Mouse (Mus musculus): ENCODE measurements around the gene Gns. TPM values are rescaled to one million over a fixed set of nuclear protein-coding genes. Genes with fewer than 3 reads are reported as not detected.

Gns gene
- polyA plus RNA-seq, 1 experiment from 2014 or later = 36.4 TPM

DNA sequence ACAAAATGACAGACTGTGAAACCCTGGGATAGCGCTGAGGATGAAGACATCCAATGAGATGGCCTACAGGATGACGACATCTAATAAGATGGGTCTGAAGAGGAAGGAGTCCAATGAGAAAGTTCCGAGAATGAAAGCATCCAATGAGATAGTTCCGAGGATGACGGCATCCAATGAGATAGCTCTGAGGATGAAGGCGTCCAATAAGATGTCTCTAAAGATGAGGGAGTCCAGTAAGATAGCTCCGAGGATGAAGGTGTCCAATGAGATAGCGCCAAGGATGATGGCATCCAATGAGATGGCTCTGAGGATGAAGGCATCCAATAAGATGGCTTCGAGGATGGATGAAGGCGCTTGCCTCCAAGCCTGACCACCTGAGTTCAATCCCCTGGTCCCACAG is 22.6 kb upstream of the Gns start:
- WGBS = 93% methylated on average over 10 of the region's 10 CpGs
- Histone ChIP-seq H3K9ac (no peak overlapping the region), H3K36me3 (no peaks in the 10 kb centered on the region), H3K27ac (no peak overlapping the region), H3K27me3 (no peaks in the 10 kb centered on the region), H3K4me2 (no peak overlapping the region), H3K4me1 (peaks cover 4% of the 10 kb centered on the region; the same call in 1 of the 2 replicates), H3K9me3 (no peaks in the 10 kb centered on the region), H3K4me3 (no peak overlapping the region)
- no peak for ATAC-seq (ENCODE audit: borderline replicate concordance, extremely low read depth, low FRiP score, low TSS enrichment)

DNA sequence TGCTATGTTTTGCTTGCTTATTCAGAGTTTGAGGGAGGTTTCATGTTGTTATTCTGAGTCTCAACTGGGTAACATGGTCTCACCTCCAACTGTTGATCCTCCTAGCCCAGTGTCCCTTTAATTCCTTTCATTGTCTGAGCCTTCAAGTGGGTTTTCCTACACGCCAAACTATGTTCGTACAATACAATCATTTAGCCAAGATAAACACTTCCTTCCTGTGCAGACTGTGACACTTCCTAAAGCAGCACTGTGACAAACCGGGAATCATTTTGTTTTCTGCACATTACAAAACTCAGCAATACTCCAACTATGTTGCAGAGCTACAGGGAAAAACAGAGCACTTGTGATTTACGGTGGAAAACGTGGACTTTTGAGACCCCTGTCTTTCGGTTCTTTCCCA is 21.0 kb upstream of the Gns start:
- peaks cover 4% of the 10 kb centered on the region; the same call in 1 of the 2 replicates for H3K4me1 ChIP-seq
- no peaks in the 10 kb centered on the region for H3K27me3 ChIP-seq
- H3K4me3 ChIP-seq = no peak overlapping the region
- H3K36me3 ChIP-seq = no peaks in the 10 kb centered on the region
- H3K27ac ChIP-seq = peak overlapping the region; percentile 27; the same call in 1 of the 2 replicates
- H3K9ac ChIP-seq = no peak overlapping the region
- WGBS = 33% methylated on average over 6 of the region's 6 CpGs
- H3K9me3 ChIP-seq = no peaks in the 10 kb centered on the region
- H3K4me2 ChIP-seq = no peak overlapping the region
- ATAC-seq (ENCODE audit: borderline replicate concordance, extremely low read depth, low FRiP score, low TSS enrichment) = no peak

DNA sequence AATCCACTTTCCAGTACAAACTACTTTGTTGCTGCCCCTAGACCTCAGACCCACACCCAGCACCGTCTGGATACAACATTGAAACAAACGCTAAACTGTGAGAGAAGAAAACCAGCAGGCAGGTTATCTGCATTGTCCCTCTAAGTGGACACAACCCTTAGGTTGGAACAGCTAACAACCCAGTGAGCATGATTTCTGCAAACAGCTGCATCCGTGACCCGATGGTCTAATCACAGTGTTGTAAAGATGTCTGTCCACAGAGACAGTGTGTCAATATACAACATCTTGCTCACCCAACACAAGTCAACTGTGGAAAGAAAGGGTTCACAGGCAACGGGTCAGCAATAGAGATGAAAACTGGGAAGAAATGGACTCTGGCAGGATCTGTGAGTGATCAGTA is 15.6 kb upstream of the Gns start:
- no peaks in the 10 kb centered on the region for H3K36me3 ChIP-seq
- 22% methylated on average over 5 of the region's 5 CpGs for WGBS
- H3K27me3 ChIP-seq = peaks cover 29% of the 10 kb centered on the region
- no peak overlapping the region for H3K9ac ChIP-seq
- no peak overlapping the region for H3K4me3 ChIP-seq
- peaks cover 21% of the 10 kb centered on the region for H3K4me1 ChIP-seq
- H3K4me2 ChIP-seq = peak overlapping the region; percentile 95
- no peak overlapping the region for H3K27ac ChIP-seq
- ATAC-seq (ENCODE audit: borderline replicate concordance, extremely low read depth, low FRiP score, low TSS enrichment) = no peak
- H3K9me3 ChIP-seq = no peaks in the 10 kb centered on the region

DNA sequence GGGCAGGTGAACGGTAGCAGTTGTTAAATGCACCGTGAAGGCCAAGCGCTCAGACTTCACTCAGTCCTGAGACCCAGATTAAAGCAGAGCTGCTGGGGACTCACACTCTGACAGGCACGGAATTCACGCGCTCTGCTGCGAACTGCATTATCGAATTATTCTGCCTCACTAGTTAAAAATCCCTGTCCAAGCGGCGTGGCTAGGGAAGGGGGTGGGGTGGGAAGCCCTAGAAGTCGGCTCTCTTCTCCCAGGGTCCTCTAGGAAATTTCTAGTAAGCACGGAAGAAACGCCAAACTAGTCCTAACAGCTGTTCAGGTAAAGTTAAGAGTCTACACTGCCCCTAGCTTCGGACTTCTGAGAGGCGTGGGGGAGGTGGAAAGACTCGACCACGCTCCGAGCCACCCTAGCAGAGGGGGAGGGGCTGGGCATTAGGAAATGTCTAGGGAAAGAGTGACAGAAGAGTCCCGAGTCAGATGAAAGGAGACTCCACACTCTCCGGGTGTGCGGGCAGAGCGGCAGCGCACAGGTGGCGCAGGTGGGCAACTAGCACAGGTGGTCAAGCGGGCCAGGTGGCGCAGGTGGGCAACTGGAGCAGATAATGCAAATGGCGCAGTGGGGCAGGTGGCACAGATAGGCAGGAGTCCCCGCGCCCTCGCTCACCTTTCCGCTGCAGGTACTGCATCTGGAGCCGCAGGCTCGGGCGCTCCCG is 14.4 kb upstream of the Gns start:
- peak overlapping the region; percentile 78 for H3K27ac ChIP-seq
- peaks cover 21% of the 10 kb centered on the region for H3K4me1 ChIP-seq
- H3K9ac ChIP-seq = peak overlapping the region; percentile 46
- 2% methylated on average over 35 of the region's 35 CpGs for WGBS
- ATAC-seq (ENCODE audit: borderline replicate concordance, extremely low read depth, low FRiP score, low TSS enrichment) = peak; percentile 60
- H3K9me3 ChIP-seq = no peaks in the 10 kb centered on the region
- no peaks in the 10 kb centered on the region for H3K36me3 ChIP-seq
- H3K4me3 ChIP-seq = peak overlapping the region; percentile 60
- peaks cover 29% of the 10 kb centered on the region for H3K27me3 ChIP-seq
- H3K4me2 ChIP-seq = peak overlapping the region; percentile 95

DNA sequence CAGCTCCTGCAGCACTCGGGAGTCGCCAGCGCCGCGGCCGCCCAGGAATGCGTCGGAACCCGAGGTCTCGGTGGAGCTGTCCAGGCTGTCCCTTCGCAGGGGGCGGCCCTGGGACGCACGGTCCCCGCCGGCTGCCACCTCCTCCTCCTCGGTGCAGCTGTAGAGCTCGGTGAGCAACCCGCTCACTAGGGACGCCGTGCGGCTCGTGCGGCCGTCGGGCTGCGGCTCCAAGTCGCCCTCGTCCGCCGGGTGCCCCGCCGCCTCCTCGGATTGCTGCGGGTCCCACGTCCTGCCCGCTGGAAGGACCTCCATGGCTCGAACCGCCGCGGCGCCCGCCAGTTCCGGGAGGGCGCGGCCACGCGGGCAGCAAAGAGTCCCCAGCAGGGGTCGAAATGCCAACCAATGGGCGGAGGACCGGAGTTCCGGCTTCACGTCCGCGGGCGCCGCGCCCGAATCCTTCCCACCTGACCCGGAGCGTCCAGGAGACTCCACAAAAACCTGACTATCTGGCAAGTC is 13.8 kb upstream of the Gns start, which contains the start of gene Tbc1d30:
TSS of gene Tbc1d30 (minus strand) at position 213 of the 516 bp plus-strand sequence.
- no peaks in the 10 kb centered on the region for H3K9me3 ChIP-seq
- peak within 1 kb of the TSS; percentile 78 for H3K27ac ChIP-seq
- WGBS = under 1% methylated on average over 61 of the region's 61 CpGs
- peak; percentile 91 for ATAC-seq (ENCODE audit: borderline replicate concordance, extremely low read depth, low FRiP score, low TSS enrichment)
- peak within 1 kb of the TSS; percentile 95 for H3K4me2 ChIP-seq
- peaks cover 29% of the 10 kb centered on the region for H3K27me3 ChIP-seq
- H3K4me3 ChIP-seq = peak within 1 kb of the TSS; percentile 60
- peak within 1 kb of the TSS; percentile 46 for H3K9ac ChIP-seq
- H3K36me3 ChIP-seq = no peaks in the 10 kb centered on the region
- peaks cover 21% of the 10 kb centered on the region for H3K4me1 ChIP-seq

DNA sequence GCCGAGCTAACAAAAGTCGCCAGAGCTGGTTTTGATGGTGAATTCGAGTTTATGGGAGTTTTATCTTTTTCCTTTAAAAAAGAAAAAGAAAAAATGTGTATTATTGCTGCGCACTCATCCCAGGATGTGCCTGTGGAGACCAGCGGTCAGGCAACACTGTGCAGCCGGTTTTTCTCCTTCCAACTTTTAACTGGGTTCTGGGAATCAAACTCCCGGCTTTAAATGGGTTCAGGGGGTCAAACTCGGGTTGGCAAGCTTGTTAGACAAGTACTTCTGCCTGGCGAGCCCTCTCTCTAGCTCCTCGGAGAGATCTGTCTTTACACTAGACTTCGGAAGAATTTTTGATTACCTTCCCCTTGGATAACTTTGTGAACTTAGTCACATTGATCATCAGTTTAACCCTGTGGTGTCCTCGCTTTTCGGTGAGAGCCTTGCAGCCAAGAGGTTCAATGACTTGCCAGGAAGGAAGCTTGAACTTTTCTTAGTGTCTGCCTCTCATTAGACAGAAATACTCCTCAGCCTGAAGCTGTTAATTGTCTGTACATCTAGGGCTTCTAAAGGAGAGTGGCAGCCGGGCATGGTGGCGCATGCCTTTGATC is 13.1 kb upstream of the Gns start:
- Histone ChIP-seq H3K9me3 (no peaks in the 10 kb centered on the region), H3K27ac (peak overlapping the region; percentile 78; the same call in 1 of the 2 replicates), H3K4me2 (peak overlapping the region; percentile 95), H3K4me3 (peak overlapping the region; percentile 60), H3K36me3 (no peaks in the 10 kb centered on the region), H3K9ac (peak overlapping the region; percentile 46; the same call in 1 of the 2 replicates), H3K27me3 (peaks cover 29% of the 10 kb centered on the region), H3K4me1 (peaks cover 21% of the 10 kb centered on the region)
- no peak for ATAC-seq (ENCODE audit: borderline replicate concordance, extremely low read depth, low FRiP score, low TSS enrichment)
- WGBS = 23% methylated on average over 15 of the region's 15 CpGs

DNA sequence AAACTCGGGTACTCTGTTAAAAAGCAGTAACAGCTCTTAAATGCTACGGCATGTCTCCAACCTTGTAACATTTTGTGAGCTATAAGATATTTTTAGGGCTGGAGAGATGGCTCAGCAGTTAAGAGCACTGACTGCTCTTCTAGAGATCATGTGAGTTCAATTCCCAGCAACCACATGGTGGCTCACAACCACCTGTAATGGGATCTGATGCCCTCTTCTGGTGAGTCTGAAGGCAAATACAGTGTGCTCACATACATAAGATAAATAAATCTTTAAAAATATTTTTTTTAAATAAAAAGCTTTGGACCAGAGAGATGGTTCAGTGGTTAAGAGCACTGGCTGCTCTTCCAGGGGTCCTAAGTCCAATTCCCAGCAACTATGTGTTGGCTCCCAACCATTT is 4.5 kb upstream of the Gns start:
- ATAC-seq (ENCODE audit: borderline replicate concordance, extremely low read depth, low FRiP score, low TSS enrichment) = no peak
- H3K4me2 ChIP-seq = no peak overlapping the region
- no peak overlapping the region for H3K9ac ChIP-seq
- no peaks in the 10 kb centered on the region for H3K36me3 ChIP-seq
- H3K27me3 ChIP-seq = no peaks in the 10 kb centered on the region
- no peaks in the 10 kb centered on the region for H3K9me3 ChIP-seq
- 89% methylated on average over 2 of the region's 2 CpGs for WGBS
- H3K4me1 ChIP-seq = peaks cover 5% of the 10 kb centered on the region; the same call in 1 of the 2 replicates
- H3K4me3 ChIP-seq = no peak overlapping the region
- H3K27ac ChIP-seq = no peak overlapping the region

DNA sequence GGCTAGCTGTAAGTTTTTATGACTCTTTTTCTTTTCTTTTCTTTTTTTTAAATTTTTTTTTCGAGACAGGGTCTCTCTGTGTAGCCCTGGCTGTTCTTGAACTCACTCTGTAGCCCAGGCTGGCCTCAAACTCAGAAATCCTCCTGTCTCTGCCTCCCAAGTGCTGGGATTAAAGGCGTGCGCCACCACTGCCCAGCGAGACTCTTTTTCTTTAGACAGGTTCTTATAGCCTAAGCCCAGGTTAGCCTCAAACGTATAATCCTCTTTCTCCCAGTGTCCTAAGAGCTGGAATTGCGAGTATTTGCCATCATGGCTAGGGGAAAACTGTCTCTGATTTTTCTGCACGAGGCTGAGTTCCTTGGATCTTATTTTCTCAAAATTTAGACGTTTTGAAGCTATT is 1.7 kb upstream of the Gns start:
- Histone ChIP-seq H3K4me3 (no peak overlapping the region), H3K9me3 (no peaks in the 10 kb centered on the region), H3K4me2 (no peak overlapping the region), H3K9ac (no peak overlapping the region), H3K27me3 (no peaks in the 10 kb centered on the region), H3K36me3 (no peaks in the 10 kb centered on the region), H3K4me1 (peaks cover 22% of the 10 kb centered on the region), H3K27ac (no peak overlapping the region)
- WGBS = 77% methylated on average over 8 of the region's 8 CpGs
- no peak for ATAC-seq (ENCODE audit: borderline replicate concordance, extremely low read depth, low FRiP score, low TSS enrichment)

DNA sequence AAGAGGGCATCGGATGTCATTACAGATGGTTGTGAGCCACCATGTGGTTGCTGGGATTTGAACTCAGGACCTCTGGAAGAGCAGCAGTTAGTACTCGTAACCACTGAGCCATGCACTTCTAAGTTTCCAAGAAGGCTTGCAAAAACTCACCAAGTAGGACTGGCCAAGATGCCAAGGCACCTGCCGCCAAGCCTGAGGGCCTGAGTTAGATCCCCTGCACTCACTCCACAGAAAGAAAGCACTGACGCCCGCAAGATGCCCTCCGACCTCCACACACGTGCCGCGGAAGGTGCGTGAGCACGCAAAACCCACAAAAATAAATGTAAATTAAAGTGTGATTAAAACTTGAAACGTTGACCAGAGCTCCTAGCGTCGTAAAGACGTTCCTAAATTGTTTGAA is 584 bp upstream of the Gns start:
- peak overlapping the region; percentile 96 for H3K4me3 ChIP-seq
- ATAC-seq (ENCODE audit: borderline replicate concordance, extremely low read depth, low FRiP score, low TSS enrichment) = no peak
- H3K27ac ChIP-seq = no peak overlapping the region
- H3K4me1 ChIP-seq = peaks cover 22% of the 10 kb centered on the region
- H3K4me2 ChIP-seq = peak overlapping the region; percentile 88
- 22% methylated on average over 15 of the region's 15 CpGs for WGBS
- no peaks in the 10 kb centered on the region for H3K27me3 ChIP-seq
- no peak overlapping the region for H3K9ac ChIP-seq
- no peaks in the 10 kb centered on the region for H3K9me3 ChIP-seq
- no peaks in the 10 kb centered on the region for H3K36me3 ChIP-seq

DNA sequence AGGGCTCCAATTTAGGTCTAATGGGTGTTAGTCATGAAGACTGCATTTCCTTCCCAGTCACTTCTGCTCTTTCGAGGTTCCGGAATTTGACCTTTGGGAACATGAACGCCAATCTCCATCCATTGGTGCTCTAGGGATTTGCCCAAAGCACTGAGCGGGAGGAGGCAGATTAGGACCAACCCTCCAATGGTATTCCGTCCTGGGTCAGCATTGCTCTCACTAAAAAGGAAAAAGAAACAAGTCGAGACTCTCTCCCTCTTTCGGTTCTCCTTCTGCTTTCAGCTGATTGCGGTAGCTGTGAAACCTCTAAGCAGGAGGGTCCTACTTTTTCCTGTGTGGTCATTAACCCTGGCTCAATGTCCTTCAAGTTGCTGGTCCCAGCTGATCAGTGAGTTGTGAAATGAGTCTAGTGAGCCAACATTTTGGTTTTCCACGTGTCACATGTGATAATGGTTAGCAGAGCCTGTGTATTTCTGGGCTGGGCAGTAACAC is 937 bp downstream of the Gns start:
- Histone ChIP-seq H3K36me3 (peaks cover 10% of the 10 kb centered on the region; the same call in 1 of the 2 replicates), H3K4me3 (peak overlapping the region; percentile 96), H3K27me3 (no peaks in the 10 kb centered on the region), H3K27ac (no peak overlapping the region), H3K9me3 (no peaks in the 10 kb centered on the region), H3K9ac (peak overlapping the region; percentile 80), H3K4me1 (peaks cover 22% of the 10 kb centered on the region), H3K4me2 (peak overlapping the region; percentile 88)
- WGBS = 15% methylated on average over 9 of the region's 9 CpGs
- no peak for ATAC-seq (ENCODE audit: borderline replicate concordance, extremely low read depth, low FRiP score, low TSS enrichment)

DNA sequence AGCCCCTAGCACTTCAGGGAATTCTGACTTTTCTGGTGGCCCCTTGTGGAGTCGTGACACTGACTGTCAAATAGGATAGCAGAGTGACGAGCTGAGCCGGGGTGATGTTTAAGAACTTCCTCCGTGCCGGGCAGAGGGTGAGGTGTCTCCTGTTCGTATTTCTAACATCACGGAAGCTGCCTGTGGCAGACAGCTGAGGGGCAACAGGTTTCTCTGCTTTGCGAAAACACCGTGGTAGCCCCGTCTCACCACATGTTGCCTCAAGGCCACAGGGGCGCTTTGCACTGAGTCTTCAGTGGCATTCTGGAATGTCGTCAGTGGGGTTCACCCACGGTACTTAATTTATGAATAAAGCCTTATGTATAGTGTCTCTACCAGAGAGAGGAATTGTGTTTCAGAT is 2.4 kb downstream of the Gns start:
- Histone ChIP-seq H3K4me1 (peaks cover 22% of the 10 kb centered on the region), H3K9ac (no peak overlapping the region), H3K27ac (no peak overlapping the region), H3K4me3 (no peak overlapping the region), H3K4me2 (no peak overlapping the region), H3K27me3 (no peaks in the 10 kb centered on the region), H3K9me3 (no peaks in the 10 kb centered on the region), H3K36me3 (peaks cover 10% of the 10 kb centered on the region)
- ATAC-seq (ENCODE audit: borderline replicate concordance, extremely low read depth, low FRiP score, low TSS enrichment) = no peak
- WGBS = 63% methylated on average over 13 of the region's 13 CpGs

DNA sequence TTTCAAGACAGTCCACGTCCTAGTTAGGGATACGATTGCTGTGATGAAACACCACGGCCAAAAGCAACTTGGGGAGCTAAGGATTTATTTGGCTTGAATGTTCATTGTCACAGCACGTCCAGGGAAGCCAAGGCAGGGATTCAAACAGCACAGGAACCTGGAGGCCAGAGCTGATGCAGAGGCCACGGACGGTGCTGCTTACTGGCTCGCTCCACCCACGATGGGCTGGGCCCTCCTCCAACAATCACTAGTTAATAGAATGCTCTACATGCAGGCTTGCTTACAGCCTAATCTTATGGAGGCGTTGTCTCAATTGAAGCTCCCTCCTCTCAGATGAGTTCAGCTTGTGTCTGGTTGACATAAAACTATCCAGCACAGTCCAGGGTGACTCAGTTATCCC is 2.9 kb downstream of the Gns start:
- no peaks in the 10 kb centered on the region for H3K9me3 ChIP-seq
- no peak overlapping the region for H3K4me2 ChIP-seq
- peaks cover 22% of the 10 kb centered on the region for H3K4me1 ChIP-seq
- 83% methylated on average over 9 of the region's 9 CpGs for WGBS
- ATAC-seq (ENCODE audit: borderline replicate concordance, extremely low read depth, low FRiP score, low TSS enrichment) = no peak
- peaks cover 10% of the 10 kb centered on the region for H3K36me3 ChIP-seq
- no peaks in the 10 kb centered on the region for H3K27me3 ChIP-seq
- H3K9ac ChIP-seq = no peak overlapping the region
- no peak overlapping the region for H3K27ac ChIP-seq
- no peak overlapping the region for H3K4me3 ChIP-seq

Measured in lung, embryonic 15.5 days (tissue).